ENCODE assay signal across 8 mouse cellular contexts in the genomic region with DNA sequence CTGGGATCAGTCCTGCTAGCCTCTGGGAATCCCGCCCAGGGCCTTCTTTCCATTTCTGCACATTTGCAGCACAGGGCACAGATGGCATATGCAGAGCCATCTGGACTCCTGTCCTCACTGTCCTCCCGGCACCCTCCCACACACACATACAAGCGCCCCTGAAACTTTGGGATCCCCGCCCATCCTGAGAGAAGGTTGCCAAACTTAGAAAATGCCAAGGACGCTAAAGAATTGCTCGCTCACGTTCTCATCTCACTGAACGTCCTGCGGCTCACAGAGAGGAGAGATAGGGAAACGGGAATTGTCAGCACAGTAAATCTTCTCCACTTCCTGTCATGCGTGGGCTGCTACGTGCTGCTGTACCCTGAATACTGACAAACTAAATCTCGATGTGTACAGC. TPM values are rescaled to one million over a fixed set of nuclear protein-coding genes. Genes with fewer than 3 reads are reported as not detected.
DNase-seq lines count a peak whose midpoint lies in the region; ATAC-seq lines count a peak whose summit lies in the region.

No protein-coding gene starts in this region.

- 88% methylated on average over 13 of the region's 13 CpGs for WGBS in forebrain, embryonic 11.5 days
- 89% methylated on average over 13 of the region's 13 CpGs for WGBS in forebrain, embryonic 10.5 days
- 58% methylated on average over 13 of the region's 13 CpGs for WGBS in neural tube, embryonic 13.5 days
- WGBS in kidney, embryonic 16.5 days: 24% methylated on average over 13 of the region's 13 CpGs

- no peak overlapping the region for H3K4me3 ChIP-seq in forebrain, embryonic 11.5 days (ENCODE audit: low read depth, low read length)
- no peak overlapping the region for H3K4me3 ChIP-seq in forebrain, embryonic 10.5 days
- H3K4me3 ChIP-seq in neural tube, embryonic 13.5 days: no peak overlapping the region
- no peak overlapping the region for H3K4me3 ChIP-seq in kidney, embryonic 16.5 days (ENCODE audit: low read length)

- H3K4me2 ChIP-seq in forebrain, embryonic 11.5 days (ENCODE audit: low read depth, low read length, severe bottlenecking): no peak overlapping the region
- no peak overlapping the region for H3K4me2 ChIP-seq in neural tube, embryonic 13.5 days
- peak overlapping the region; percentile 2; the same call in 1 of the 2 replicates for H3K4me2 ChIP-seq in kidney, embryonic 16.5 days (replicated peaks; ENCODE audit: low read depth, low read length)

- intact Hi-C loops in left cerebral cortex, postnatal 36 days (cut with DNase I): no loop called here
- intact Hi-C loops in gastrocnemius, postnatal 14 days (cut with DNase I; ENCODE audit: low total_unique reads): no loop called here

- no peaks in the 10 kb centered on the region for H3K4me1 ChIP-seq in forebrain, embryonic 11.5 days (replicated peaks; ENCODE audit: control insufficient read depth, insufficient read depth, low read length)
- H3K4me1 ChIP-seq in forebrain, embryonic 10.5 days: no peaks in the 10 kb centered on the region
- peaks cover 21% of the 10 kb centered on the region for H3K4me1 ChIP-seq in neural tube, embryonic 13.5 days (replicated peaks)
- peaks cover 3% of the 10 kb centered on the region; the same call in 1 of the 2 replicates for H3K4me1 ChIP-seq in kidney, embryonic 16.5 days (ENCODE audit: insufficient read depth, low read length)

- no peaks in the 10 kb centered on the region for H3K36me3 ChIP-seq in forebrain, embryonic 11.5 days (ENCODE audit: control insufficient read depth, insufficient read depth, low read length)
- no peaks in the 10 kb centered on the region for H3K36me3 ChIP-seq in forebrain, embryonic 10.5 days (replicated peaks)
- no peaks in the 10 kb centered on the region for H3K36me3 ChIP-seq in neural tube, embryonic 13.5 days
- H3K36me3 ChIP-seq in kidney, embryonic 16.5 days (ENCODE audit: insufficient read depth, low read length): no peaks in the 10 kb centered on the region

- no peak overlapping the region for H3K9ac ChIP-seq in forebrain, embryonic 11.5 days (ENCODE audit: low read length)
- H3K9ac ChIP-seq in neural tube, embryonic 13.5 days: peak overlapping the region; percentile 46
- H3K9ac ChIP-seq in kidney, embryonic 16.5 days (replicated peaks; ENCODE audit: low read length): peak overlapping the region; percentile 36; the same call in 1 of the 2 replicates

- H3K9me3 ChIP-seq in forebrain, embryonic 11.5 days (ENCODE audit: control insufficient read depth, low read length): no peaks in the 10 kb centered on the region
- H3K9me3 ChIP-seq in forebrain, embryonic 10.5 days: no peaks in the 10 kb centered on the region
- no peaks in the 10 kb centered on the region for H3K9me3 ChIP-seq in neural tube, embryonic 13.5 days
- no peaks in the 10 kb centered on the region for H3K9me3 ChIP-seq in kidney, embryonic 16.5 days (ENCODE audit: low read length)

- H3K27me3 ChIP-seq in forebrain, embryonic 11.5 days (ENCODE audit: control insufficient read depth, insufficient read depth, low read length): no peaks in the 10 kb centered on the region
- no peaks in the 10 kb centered on the region for H3K27me3 ChIP-seq in forebrain, embryonic 10.5 days (ENCODE audit: poor library complexity, severe bottlenecking)
- no peaks in the 10 kb centered on the region for H3K27me3 ChIP-seq in neural tube, embryonic 13.5 days
- H3K27me3 ChIP-seq in kidney, embryonic 16.5 days (ENCODE audit: insufficient read depth, low read length): no peaks in the 10 kb centered on the region

- no peak overlapping the region for H3K27ac ChIP-seq in forebrain, embryonic 11.5 days (ENCODE audit: low read depth, low read length)
- H3K27ac ChIP-seq in forebrain, embryonic 10.5 days: no peak overlapping the region
- H3K27ac ChIP-seq in neural tube, embryonic 13.5 days (replicated peaks): peak overlapping the region; percentile 46
- H3K27ac ChIP-seq in kidney, embryonic 16.5 days (ENCODE audit: low read length): no peak overlapping the region

- DNase-seq in forebrain, embryonic 11.5 days (ENCODE audit: low spot score): peak; percentile 45
- DNase-seq in forebrain, embryonic 10.5 days (ENCODE audit: extremely low spot score, low spot score): no peak
- no peak for DNase-seq in neural tube, embryonic 10.5 days (ENCODE audit: extremely low spot score, low spot score)
- peak; percentile 85 to 87 for DNase-seq in left cerebral cortex, postnatal 36 days (ENCODE audit: low spot score in 2 of 2)
- DNase-seq in gastrocnemius, postnatal 14 days: no peak

- no peak for ATAC-seq in forebrain, embryonic 11.5 days (replicated peaks; ENCODE audit: low FRiP score)
- ATAC-seq in neural tube, embryonic 13.5 days (ENCODE audit: low read depth): peak; percentile 43; the same call in 1 of the 2 replicates
- ATAC-seq in kidney, embryonic 16.5 days (ENCODE audit: low FRiP score, low TSS enrichment): no peak
- ATAC-seq in granulocyte monocyte progenitor cell, adult 5-6 weeks (replicated peaks; ENCODE audit: poor library complexity, severe bottlenecking): no peak

RNA-seq across cellular contexts. Expression of a gene that starts 11.0 kb away (rescaled TPM):
- 6.7 and 7.5 TPM in 2 replicates for polyA plus RNA-seq in forebrain, embryonic 11.5 days (2014; fragmentation: Nextera tagmentation; extraction: Ambion mirVana)
- 7.3 and 9.3 TPM in 2 replicates for polyA plus RNA-seq in forebrain, embryonic 10.5 days (2016; fragmentation: Nextera tagmentation; extraction: Ambion mirVana)
- polyA plus RNA-seq in neural tube, embryonic 13.5 days (2015; fragmentation: Nextera tagmentation; extraction: Ambion mirVana): 8.1 and 9.9 TPM in 2 replicates
- polyA plus RNA-seq in kidney, embryonic 16.5 days (2015; fragmentation: Nextera tagmentation; extraction: Ambion mirVana): 18.1 and 22.2 TPM in 2 replicates
- total RNA-seq in left cerebral cortex, postnatal 36 days (2021): 1 to 10 TPM; 7.5 to 9.2 TPM
- total RNA-seq in gastrocnemius, postnatal 14 days (2021): 1 to 10 TPM; 5.3 to 5.6 TPM
- 185 and 192 TPM in 2 replicates for total RNA-seq in granulocyte monocyte progenitor cell, adult 5-6 weeks (2014; fragmentation: Nextera tagmentation)
- 110 and 119 TPM in 2 replicates for total RNA-seq in granulocyte monocyte progenitor cell, adult 5-6 weeks (2017)

RNA-seq across cellular contexts. Expression of a gene that starts 25.2 kb away (rescaled TPM):
- polyA plus RNA-seq in forebrain, embryonic 11.5 days (2014; fragmentation: Nextera tagmentation; extraction: Ambion mirVana): 0.35 TPM in 1 of 2 replicates, not detected in the other
- 0.62 TPM in 1 of 2 replicates, not detected in the other for polyA plus RNA-seq in forebrain, embryonic 10.5 days (2016; fragmentation: Nextera tagmentation; extraction: Ambion mirVana)
- not detected in 2 replicates for polyA plus RNA-seq in neural tube, embryonic 13.5 days (2015; fragmentation: Nextera tagmentation; extraction: Ambion mirVana)
- polyA plus RNA-seq in kidney, embryonic 16.5 days (2015; fragmentation: Nextera tagmentation; extraction: Ambion mirVana): not detected in 2 replicates
- not detected for total RNA-seq in left cerebral cortex, postnatal 36 days (2021)
- not detected for total RNA-seq in gastrocnemius, postnatal 14 days (2021)
- 102 and 159 TPM in 2 replicates for total RNA-seq in granulocyte monocyte progenitor cell, adult 5-6 weeks (2014; fragmentation: Nextera tagmentation)
- total RNA-seq in granulocyte monocyte progenitor cell, adult 5-6 weeks (2017): 86.7 and 90.4 TPM in 2 replicates

RNA-seq across cellular contexts. Expression of a gene that starts 54.8 kb away (rescaled TPM):
- 43.3 and 43.5 TPM in 2 replicates for polyA plus RNA-seq in forebrain, embryonic 11.5 days (2014; fragmentation: Nextera tagmentation; extraction: Ambion mirVana)
- 41.0 and 44.0 TPM in 2 replicates for polyA plus RNA-seq in forebrain, embryonic 10.5 days (2016; fragmentation: Nextera tagmentation; extraction: Ambion mirVana)
- 48.7 and 51.2 TPM in 2 replicates for polyA plus RNA-seq in neural tube, embryonic 13.5 days (2015; fragmentation: Nextera tagmentation; extraction: Ambion mirVana)
- polyA plus RNA-seq in kidney, embryonic 16.5 days (2015; fragmentation: Nextera tagmentation; extraction: Ambion mirVana): 42.6 and 44.5 TPM in 2 replicates
- 10 to 100 TPM; 71.0 to 72.1 TPM for total RNA-seq in left cerebral cortex, postnatal 36 days (2021)
- 1 to 10 TPM; 6.1 to 7.6 TPM for total RNA-seq in gastrocnemius, postnatal 14 days (2021)
- total RNA-seq in granulocyte monocyte progenitor cell, adult 5-6 weeks (2014; fragmentation: Nextera tagmentation): 9.9 and 18.8 TPM in 2 replicates
- 27.0 and 36.8 TPM in 2 replicates for total RNA-seq in granulocyte monocyte progenitor cell, adult 5-6 weeks (2017)

RNA-seq across cellular contexts. Expression of a gene that starts 54.9 kb away (rescaled TPM):
- 136 and 144 TPM in 2 replicates for polyA plus RNA-seq in forebrain, embryonic 11.5 days (2014; fragmentation: Nextera tagmentation; extraction: Ambion mirVana)
- polyA plus RNA-seq in forebrain, embryonic 10.5 days (2016; fragmentation: Nextera tagmentation; extraction: Ambion mirVana): 153 TPM in 2 replicates
- polyA plus RNA-seq in neural tube, embryonic 13.5 days (2015; fragmentation: Nextera tagmentation; extraction: Ambion mirVana): 106 and 125 TPM in 2 replicates
- 130 and 136 TPM in 2 replicates for polyA plus RNA-seq in kidney, embryonic 16.5 days (2015; fragmentation: Nextera tagmentation; extraction: Ambion mirVana)
- 10 to 100 TPM; 25.8 to 27.8 TPM for total RNA-seq in left cerebral cortex, postnatal 36 days (2021)
- 10 to 100 TPM; 12.3 to 12.9 TPM for total RNA-seq in gastrocnemius, postnatal 14 days (2021)
- total RNA-seq in granulocyte monocyte progenitor cell, adult 5-6 weeks (2014; fragmentation: Nextera tagmentation): 84.7 and 88.8 TPM in 2 replicates
- 46.6 and 75.6 TPM in 2 replicates for total RNA-seq in granulocyte monocyte progenitor cell, adult 5-6 weeks (2017)

Comparison
In these comparisons a context has a peak if more than half of its experiments do, and no peak if none do; other contexts are left out.
1. DNase-seq: peak in forebrain, embryonic 11.5 days (single experiment) and left cerebral cortex, postnatal 36 days (2 of 2); none in forebrain, embryonic 10.5 days (single experiment), neural tube, embryonic 10.5 days (single experiment) and gastrocnemius, postnatal 14 days (single experiment).